Mouse (Mus musculus) ES-E14 (cell line): ENCODE data around the gene Arrb2. TPM values are rescaled to one million over a fixed set of nuclear protein-coding genes. Genes with fewer than 3 reads are reported as not detected.

ENCODE experiments used
- DNase-seq: peaks from one replicate; pipeline ENCODE4 v3.0.0-alpha.2; 2013; ENCODE audit warnings: low read depth, low spot score
- H3K27ac ChIP-seq: 2 replicates; pipeline ENCODE4 v1.5.1; 2012; ENCODE audit warnings: low read depth, mild to moderate bottlenecking, low read length, moderate library complexity, mixed read lengths; ENCODE audit not compliant: poor library complexity, insufficient read depth, severe bottlenecking
- H3K36me3 ChIP-seq: 2 replicates; pipeline ENCODE4 v1.6.1; 2012; ENCODE audit warnings: mild to moderate bottlenecking, low read length, moderate library complexity, mixed read lengths; ENCODE audit not compliant: control insufficient read depth, poor library complexity, insufficient read depth, severe bottlenecking
- H3K4me1 ChIP-seq, 2 experiments: fragments of 150-350 bp in 1 of 2; sonication (generic) in 1 of 2; 2 replicates each; pipeline ENCODE4 v1.6.1; 2012; ENCODE audit warnings: low read length in 2 of 2, mild to moderate bottlenecking in 1 of 2, mixed read lengths in 1 of 2; ENCODE audit not compliant: control insufficient read depth in 2 of 2, insufficient read depth in 2 of 2, poor library complexity in 1 of 2
- H3K4me3 ChIP-seq, 2 experiments: fragments of 150-350 bp in 1 of 2; sonication (generic) in 1 of 2; 2 replicates each; pipeline ENCODE4 v1.5.1; 2012; ENCODE audit warnings: low read length in 2 of 2, low read depth in 1 of 2, mild to moderate bottlenecking in 1 of 2, mixed read lengths in 1 of 2; ENCODE audit not compliant: insufficient read depth in 1 of 2, poor library complexity in 1 of 2, severe bottlenecking in 1 of 2
- H3K9ac ChIP-seq: 2 replicates; pipeline ENCODE4 v1.6.1; 2012; ENCODE audit warnings: low read depth, mild to moderate bottlenecking, low read length, mixed read lengths; ENCODE audit not compliant: poor library complexity, insufficient read depth, severe bottlenecking
- H3K9me3 ChIP-seq: fragments of 150-350 bp; sonication (generic); 2 replicates; pipeline ENCODE4 v1.6.1; 2012; ENCODE audit warnings: low read depth, mild to moderate bottlenecking, low read length; ENCODE audit not compliant: control insufficient read depth, insufficient read depth
- CHD2 ChIP-seq: IDR thresholded peaks from 2 replicates; pipeline ENCODE4 v1.6.1; 2014; ENCODE audit warnings: mild to moderate bottlenecking, low read depth, low read length, inconsistent platforms
- HCFC1 ChIP-seq: IDR thresholded peaks from 2 replicates; pipeline ENCODE4 v1.6.1; 2012; ENCODE audit warnings: low read length, inconsistent platforms, borderline replicate concordance; ENCODE audit not compliant: insufficient read depth
- MAFK ChIP-seq: IDR thresholded peaks from 2 replicates; pipeline ENCODE4 v1.6.1; 2014; ENCODE audit warnings: mild to moderate bottlenecking, low read depth, low read length, inconsistent platforms; ENCODE audit not compliant: insufficient read depth
- ZC3H11A ChIP-seq: IDR thresholded peaks from 2 replicates; pipeline ENCODE4 v1.6.1; 2012; ENCODE audit warnings: low read depth, mild to moderate bottlenecking, inconsistent platforms, low read length, borderline replicate concordance
- ZNF384 ChIP-seq: IDR thresholded peaks from 2 replicates; pipeline ENCODE4 v1.6.1; 2012; ENCODE audit warnings: low read depth, low read length, inconsistent platforms
- in situ Hi-C, 2 experiments: fragments of 600-800 bp; cut with MboI; formaldehyde crosslinking; loops; one replicate each; pipeline ENCODE4 v1.15.1; 2025; ENCODE audit warnings: low sequenced_read_pairs in 2 of 2, inconsistent platforms in 1 of 2; ENCODE audit not compliant: unreplicated experiment in 2 of 2
- total RNA-seq: library from RNA; depleted of rRNA; stranded (reverse); fragments of 300-350 nt; gene quantifications from 2 replicates; pipeline ENCODE4 v1.2.3, GENCODE M21; 2012

The Arrb2 gene
- total RNA-seq, 1 experiment: 30.6 TPM

DNA sequence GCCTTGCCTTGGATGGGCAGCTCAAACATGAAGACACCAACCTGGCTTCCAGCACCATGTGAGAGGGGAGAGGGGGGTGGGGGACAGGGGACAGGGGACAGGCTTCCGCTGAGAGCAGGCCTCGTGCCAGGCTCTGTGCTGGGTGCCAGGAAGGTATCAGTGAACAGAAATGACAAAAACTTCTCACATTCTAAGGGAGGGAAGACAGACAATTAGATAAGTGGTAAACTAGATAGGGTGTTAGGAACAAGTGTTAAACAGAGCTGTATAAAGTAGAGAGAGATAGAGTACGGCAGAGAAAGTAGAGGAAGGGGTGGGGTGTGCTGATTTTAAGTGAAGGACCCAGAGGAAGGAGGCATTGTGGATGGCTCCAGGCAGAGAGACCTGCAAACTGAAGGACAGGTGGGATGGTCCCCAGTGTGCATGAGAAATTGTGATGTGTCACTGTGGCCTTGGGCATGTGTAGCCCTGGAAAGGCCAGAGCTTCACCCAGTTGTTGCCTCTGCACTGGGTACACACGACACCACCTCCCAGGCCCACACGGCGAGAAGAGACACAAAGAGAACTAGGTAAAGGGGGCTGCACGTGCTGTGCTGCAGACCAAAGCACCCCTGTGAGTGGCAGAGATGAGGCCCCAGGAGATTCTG, 6.4 kb downstream of the Arrb2 start:
- H3K27ac ChIP-seq: no peak overlapping the region
- TF ChIP-seq CHD2 (no peak), ZNF384 (no peak), MAFK (no peak), ZC3H11A (no peak), HCFC1 (no peak)
- in situ Hi-C loops: no loop called here
- no peaks in the 10 kb centered on the region for H3K9me3 ChIP-seq
- peaks cover 46% of the 10 kb centered on the region for H3K36me3 ChIP-seq
- H3K4me3 ChIP-seq: no peak overlapping the region
- no peak overlapping the region for H3K9ac ChIP-seq
- H3K4me1 ChIP-seq: peaks cover 0 to 3% of the 10 kb centered on the region in 2 experiments; a peak in 1 of 4 replicates
- no peak for DNase-seq

DNA sequence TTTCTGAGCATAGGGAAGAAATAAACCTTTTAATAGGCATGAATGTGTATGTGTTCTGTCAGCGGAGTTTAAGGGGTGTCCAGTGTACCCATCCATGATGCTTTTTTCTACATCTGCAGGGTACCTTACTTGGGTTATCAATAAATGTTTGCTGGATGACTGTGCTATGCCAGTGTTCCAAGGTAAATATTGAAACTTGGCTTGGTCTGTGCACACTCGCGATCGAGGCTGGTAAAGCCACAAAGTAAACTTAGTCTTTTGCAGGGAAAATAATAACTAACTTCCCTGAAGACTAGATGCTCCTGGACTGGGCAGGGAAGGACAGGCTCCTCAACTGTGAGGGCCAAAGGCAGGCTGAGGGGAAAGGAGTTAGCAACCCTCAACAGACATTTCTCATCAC, 8.2 kb downstream of the Arrb2 start:
- H3K9me3 ChIP-seq: no peaks in the 10 kb centered on the region
- H3K4me3 ChIP-seq: no peak overlapping the region
- no peak for DNase-seq
- in situ Hi-C loops: no loop called here
- H3K36me3 ChIP-seq: peaks cover 46% of the 10 kb centered on the region
- no peak for TF ChIP-seq MAFK
- no peak for TF ChIP-seq ZC3H11A
- no peak for TF ChIP-seq CHD2
- no peak for TF ChIP-seq HCFC1
- TF ChIP-seq ZNF384: no peak
- H3K4me1 ChIP-seq: no peaks in the 10 kb centered on the region; a peak in 1 of 4 replicates
- H3K27ac ChIP-seq: no peak overlapping the region
- H3K9ac ChIP-seq: no peak overlapping the region

DNA sequence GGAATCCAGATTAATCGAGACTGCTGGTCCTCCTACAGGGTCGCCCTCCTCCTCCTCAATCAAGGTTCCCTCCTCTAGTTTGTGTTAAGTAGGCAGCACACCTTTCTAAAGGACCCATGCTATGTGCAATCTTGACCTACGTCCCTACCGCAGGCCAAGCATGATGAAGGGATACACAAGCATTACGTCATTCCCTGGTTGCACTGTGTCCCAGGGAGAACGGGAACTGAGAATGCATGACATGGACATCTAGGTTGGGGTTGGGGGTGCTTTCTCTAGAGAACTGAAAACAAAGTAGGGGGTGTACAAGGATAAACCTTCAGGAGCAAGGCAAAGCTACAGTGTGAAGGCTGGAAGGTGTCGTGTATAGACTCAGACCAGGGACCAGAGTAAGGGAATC, 9.4 kb downstream of the Arrb2 start:
- peaks cover 36% of the 10 kb centered on the region for H3K36me3 ChIP-seq

DNA sequence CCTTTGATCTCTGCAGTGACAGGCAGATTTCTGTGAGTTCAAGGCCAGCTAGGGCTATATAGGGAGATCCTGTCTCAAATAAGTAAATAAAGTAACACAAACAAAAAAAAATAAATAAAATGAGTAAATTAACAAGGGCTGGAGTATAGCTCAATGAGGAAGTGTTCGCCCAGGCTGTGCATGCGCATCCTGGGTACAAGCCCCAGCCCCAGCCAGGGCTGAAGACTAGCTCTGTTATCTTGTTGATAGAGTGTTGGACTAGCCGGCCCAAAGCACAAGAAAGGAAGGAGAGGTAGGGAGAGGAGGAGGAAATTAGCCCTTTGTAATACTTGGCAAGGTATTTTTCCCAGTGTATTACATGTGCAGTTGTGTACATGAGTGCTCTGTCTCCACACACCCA, 11.5 kb downstream of the Arrb2 start:
- no peaks in the 10 kb centered on the region for H3K9me3 ChIP-seq
- TF ChIP-seq CHD2 (no peak), HCFC1 (no peak), ZNF384 (no peak), MAFK (no peak), ZC3H11A (no peak)

More for the DNA sequence above, 9.4 kb downstream of the Arrb2 start:
- no peak overlapping the region for H3K9ac ChIP-seq
- no peaks in the 10 kb centered on the region for H3K9me3 ChIP-seq
- H3K27ac ChIP-seq: no peak overlapping the region
- H3K4me1 ChIP-seq: no peaks in the 10 kb centered on the region; a peak in 1 of 4 replicates
- no peak for DNase-seq
- no peak for TF ChIP-seq CHD2
- no peak for TF ChIP-seq ZC3H11A
- no peak for TF ChIP-seq ZNF384
- TF ChIP-seq HCFC1: no peak
- TF ChIP-seq MAFK: no peak
- no peak overlapping the region for H3K4me3 ChIP-seq
- in situ Hi-C loops: no loop called here

More for the DNA sequence above, 11.5 kb downstream of the Arrb2 start:
- H3K27ac ChIP-seq: no peak overlapping the region
- H3K9ac ChIP-seq: no peak overlapping the region
- in situ Hi-C loops: no loop called here
- peaks cover 21% of the 10 kb centered on the region; the same call in 1 of the 2 replicates for H3K36me3 ChIP-seq
- no peaks in the 10 kb centered on the region; a peak in 1 of 4 replicates for H3K4me1 ChIP-seq
- no peak for DNase-seq
- H3K4me3 ChIP-seq: no peak overlapping the region
